Mouse (Mus musculus) embryonic fibroblast, embryonic 13.5 days (primary cell): ENCODE measurements around the gene Zp3r.
"Not testable (repeated sequence)": the region's sequence is repeated elsewhere in the genome, so short reads cannot be mapped to it uniquely, and the experiment has no call there.

ENCODE experiments used
- CTCF ChIP-seq: IDR thresholded peaks from 2 replicates; pipeline ENCODE4 v1.5.1; 2011; ENCODE audit warnings: mild to moderate bottlenecking, control low read depth, low read length, moderate library complexity, borderline replicate concordance; ENCODE audit not compliant: insufficient read depth
- POLR2A ChIP-seq: IDR thresholded peaks from 2 replicates; pipeline ENCODE4 v1.6.1; 2011; ENCODE audit warnings: low read depth, mild to moderate bottlenecking, control low read depth, low read length, moderate library complexity

- TF ChIP-seq CTCF, POLR2A: not testable (repeated sequence)
These were observed 30.2 kb upstream of the Zp3r start for GRCm38 (mm10) chr1:130659641-130660040.
